Mouse (Mus musculus) right cerebral cortex, postnatal 25 days (tissue): Measurements from ENCODE around the gene Eif2ak2.

Experiments
- DNase-seq: peaks from one replicate; pipeline ENCODE4 v3.0.0; 2022

Eif2ak2 gene

DNA sequence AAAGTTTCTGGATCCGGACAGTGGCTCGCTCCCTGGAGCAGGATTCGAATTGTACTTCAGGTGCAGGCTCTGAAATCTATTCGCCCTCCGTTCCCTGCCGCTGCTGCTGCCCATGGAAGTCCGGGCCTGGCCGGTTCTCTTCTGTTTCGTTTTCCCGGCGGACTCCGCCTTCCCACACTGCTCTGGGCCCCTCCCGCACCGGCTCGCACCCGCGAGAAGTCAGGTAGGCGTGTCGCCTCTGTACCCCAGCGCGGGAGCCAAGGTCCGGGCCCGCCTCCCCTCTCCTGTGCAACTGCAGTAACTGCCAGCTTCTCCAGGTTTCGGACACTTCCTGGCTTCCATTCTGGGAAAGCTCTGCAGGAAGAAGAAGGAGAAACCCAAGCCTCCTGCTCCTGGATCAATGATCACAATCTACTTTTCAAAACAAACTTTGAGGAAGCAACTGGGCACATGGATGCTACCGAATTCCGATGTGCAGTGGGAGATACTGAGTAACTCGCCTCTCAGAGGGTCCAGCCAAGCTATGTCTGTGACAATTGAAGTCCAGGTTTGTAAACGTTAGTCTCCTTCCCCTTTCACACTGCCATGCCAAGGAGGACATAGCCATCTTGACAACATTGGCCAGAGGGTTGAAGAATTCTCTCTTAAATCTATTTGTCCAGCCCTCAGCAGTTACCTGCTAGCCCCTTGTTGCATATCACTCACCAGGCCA is at the start of gene Eif2ak2:
TSS of gene Eif2ak2 (minus strand) at position 173 of the 712 bp plus-strand sequence.
- DNase-seq = peak; percentile 35

DNA sequence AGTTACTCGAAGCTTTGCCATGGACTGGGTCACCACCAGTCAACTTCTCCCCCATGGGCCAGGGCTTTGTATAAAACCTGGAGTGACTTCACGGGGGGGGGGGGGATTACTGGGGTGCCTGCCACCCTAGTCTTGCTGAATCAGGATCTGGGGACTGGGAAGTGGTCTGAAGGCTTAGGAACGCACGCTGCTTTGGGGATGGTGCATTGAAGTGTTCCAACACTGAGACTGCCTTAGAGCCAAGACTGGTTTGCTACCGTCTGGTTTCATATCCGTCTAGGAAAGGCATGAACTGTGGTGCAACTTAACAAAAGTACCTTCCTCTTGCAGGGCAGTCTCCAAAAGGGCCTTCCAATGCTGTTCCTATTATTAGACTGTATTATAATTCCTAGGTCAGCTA is 35.3 kb upstream of the Eif2ak2 start:
- DNase-seq = no peak

DNA sequence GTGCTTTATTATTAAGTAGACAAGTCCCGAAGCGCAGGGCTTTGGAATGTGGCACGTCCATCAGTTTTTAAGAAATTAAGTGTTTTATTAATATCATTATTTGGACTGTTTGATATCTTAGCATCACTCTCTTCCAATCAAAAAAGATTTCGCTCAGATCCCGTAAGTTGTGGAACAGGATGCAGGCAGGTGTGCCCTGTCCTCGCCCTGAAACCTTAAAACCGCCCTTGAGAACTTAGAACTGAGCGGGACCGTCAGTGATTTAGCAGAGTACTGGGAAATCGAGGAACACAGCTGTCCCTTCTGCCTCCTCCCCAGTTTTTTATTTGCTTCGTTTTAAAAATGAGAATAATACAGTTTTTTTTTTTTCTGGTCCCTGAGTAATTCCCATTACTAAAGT is 34.5 kb upstream of the Eif2ak2 start:
- DNase-seq = no peak

DNA sequence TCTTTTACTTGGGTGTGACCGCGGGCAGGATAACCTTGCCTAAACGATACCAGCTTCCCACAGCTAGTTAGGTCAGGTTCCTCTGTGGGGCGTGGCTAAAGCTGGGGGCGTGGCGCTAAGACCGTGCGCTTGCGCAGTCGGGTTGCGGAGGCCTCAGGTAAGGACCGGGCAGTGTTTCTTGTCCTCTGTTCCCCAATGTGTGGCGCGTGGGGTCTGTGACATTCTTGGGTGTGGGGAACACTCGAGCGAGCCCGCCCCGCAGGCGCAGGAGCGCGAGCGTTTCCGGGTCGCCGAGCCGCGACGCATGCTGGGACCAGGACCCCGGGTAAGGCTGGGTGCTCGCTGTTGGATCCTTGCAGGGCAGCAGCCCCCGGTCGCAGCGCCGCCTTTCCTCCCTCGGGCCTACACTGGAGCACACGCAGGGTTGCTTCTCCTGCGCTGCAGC is 34.0 kb upstream of the Eif2ak2 start, which contains the start of gene Cebpzos:
TSS of gene Cebpzos (plus strand) at position 132 of the 445 bp plus-strand sequence.
- peak; percentile 88 for DNase-seq

DNA sequence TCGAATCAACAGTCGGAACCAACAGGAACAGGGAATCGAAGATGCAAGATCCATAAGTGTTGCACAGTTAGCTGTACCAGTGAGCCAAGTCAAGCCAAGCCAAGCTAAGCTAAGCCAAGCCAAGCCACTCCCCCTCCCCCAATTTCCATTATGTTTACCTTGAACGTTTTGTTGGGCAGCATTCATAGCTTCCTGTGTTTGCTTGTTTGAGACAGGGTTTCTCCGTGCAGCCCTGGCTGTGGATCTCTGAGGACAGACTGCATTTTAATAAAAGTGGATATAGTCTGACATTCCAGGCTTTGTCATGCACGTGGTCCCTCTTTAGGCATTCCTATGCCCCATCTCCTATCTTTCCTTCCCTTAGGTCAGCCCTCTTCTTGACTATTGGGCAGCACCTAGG is 33.4 kb upstream of the Eif2ak2 start:
- no peak for DNase-seq

DNA sequence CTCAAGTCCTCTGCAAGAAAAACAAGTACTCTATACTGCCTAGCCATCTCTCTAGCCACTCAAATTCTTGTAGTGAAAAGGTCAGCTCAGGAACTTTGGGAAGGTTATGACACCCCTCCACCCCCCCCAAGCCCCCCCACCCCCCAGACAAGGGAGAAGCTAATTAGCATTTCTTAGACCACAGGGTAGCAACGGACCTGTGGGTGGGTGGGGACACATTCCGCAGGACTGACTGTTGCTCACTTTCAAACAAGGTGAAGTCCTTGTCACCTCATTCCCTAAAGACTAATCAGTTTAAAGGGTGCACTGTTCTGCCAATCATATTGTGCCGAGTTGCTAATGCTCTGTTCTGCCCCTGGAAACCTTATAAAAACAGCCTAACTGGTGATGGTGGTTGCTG is 31.5 kb upstream of the Eif2ak2 start:
- no peak for DNase-seq

DNA sequence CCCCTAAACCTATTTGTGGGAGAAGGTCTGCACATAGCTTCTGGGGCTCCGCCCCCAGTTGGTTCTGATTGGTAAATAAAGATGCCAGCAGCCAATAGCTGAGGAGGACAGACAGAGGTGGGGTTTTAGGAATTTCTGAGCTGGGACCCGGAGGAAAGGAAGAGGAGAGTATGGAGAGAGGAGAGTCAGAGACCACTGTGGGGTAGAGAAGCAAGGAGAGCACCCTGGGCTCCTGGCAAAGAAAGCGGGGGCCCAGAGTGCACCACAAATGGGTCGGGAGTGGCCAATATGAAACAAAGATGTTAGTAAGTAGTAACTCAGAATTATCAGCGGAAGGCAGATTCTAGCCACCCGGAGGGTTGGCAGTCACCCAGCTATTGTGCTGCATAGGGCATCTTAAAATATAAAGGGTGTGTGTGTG is 30.5 kb upstream of the Eif2ak2 start:
- no peak for DNase-seq

DNA sequence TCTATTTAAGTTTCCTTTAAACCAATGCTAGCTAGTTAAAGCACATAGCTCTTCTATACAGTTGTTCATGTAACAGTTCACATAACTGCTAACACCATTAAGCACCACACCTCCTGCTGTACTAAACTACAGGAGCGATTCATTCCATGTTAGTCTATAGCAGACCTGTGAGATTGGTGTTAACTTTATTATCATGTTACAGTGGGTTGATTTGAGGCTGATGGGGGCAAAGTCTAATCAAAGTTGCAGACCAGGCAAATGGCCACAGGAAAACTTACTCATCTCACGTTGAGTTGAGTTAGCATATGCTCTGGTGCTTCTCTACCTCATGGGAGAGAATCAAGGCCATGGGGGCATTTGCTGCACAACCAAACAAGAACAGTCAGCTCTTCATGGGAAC is 27.0 kb upstream of the Eif2ak2 start:
- no peak for DNase-seq

DNA sequence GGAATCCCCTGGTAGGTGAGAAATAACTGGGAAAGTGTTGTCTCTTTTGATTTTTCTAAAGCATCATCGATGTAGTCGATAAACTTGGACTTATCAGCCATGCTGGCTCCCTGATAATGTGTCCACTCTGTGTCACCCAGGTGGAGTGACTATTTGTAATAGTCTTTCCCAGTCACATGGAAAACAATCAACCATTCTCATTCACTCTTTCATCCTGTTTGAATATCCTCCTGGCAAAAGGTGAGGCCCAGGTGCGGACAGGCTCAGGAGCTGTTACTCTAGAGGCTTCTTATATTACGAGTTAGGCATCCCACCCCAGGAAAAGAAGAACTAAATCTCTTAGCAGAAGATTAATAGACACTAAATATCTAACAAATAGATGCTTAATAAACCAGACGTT is 24.5 kb upstream of the Eif2ak2 start, which contains the start of gene Sult6b1:
TSS of gene Sult6b1 (minus strand) at position 101 of the 400 bp plus-strand sequence.
- no peak for DNase-seq

DNA sequence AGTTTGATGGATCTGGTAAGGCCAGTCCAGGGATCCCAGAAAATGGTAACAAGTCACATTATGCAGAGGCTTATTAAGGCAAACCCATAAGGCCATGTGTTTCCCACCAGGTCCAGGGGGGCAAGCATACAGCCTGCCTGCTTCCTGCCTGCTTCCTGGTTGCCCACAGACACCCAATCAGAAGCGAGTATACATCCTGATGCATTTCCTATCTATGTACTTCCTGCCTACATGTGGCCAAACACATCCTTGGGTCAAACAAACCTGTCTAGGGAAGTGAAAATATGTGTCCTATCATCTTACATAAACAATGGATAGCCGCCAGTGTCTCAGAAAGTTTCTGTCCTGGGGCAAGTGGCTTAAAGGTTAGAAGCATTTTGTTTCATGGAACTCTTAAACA is 20.8 kb upstream of the Eif2ak2 start:
- DNase-seq = no peak

DNA sequence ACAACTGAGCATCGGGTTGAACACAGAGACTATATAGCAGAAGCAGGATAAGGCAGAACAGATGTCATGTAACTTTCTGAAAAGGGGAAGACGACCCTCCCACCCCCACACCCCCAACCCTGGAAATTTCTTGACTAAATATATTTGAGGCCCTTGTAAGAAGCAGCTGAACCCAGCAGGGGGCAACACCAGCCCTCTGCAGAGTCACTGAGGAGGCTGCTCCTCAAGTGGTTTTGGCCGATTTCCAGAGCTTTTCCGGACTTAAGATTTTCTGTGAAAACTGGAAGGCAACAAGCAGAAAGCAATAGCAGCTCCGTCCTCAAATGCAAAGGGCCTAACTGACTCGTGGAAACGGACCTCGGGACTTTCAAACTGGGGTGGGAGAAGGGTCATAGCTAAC is 13.0 kb upstream of the Eif2ak2 start:
- DNase-seq = no peak

DNA sequence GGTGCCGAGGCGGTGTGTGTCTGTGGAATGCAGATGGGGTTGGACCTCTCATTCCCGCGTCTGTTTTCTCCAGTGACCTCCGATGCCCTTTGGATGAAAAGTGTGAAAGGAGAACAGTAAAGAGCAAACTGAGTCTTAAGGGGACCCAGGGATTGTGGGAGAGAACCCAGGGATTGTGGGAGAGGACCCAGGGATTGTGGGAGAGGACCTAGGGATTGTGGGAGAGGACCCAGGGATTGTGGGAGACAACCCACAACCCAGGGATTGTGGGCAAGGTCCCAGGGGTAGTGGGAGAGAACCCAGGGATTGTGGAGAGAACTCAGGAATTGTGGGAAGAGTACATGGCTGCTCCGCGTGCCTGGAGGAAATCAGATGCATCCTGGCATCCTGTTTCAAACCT is 12.6 kb upstream of the Eif2ak2 start:
- no peak for DNase-seq

DNA sequence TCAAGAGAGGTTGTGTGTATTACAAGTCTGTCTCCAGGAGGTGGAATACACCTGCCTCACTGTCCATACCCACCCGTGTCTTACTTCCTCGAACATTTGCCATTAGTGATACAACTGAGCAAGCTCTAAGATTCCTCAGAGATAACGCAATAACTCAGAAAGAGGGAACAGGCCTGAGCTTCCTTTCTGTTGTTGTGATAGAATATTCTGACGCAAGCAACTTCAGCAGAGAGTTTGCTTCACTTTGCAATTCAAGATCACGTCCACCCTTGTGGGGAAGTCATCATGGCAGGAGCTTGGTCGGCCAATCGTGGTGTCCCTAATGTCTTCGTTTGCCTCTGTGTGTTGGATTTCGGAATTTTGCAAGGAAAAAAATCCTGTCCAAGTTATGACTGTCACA is 8.6 kb upstream of the Eif2ak2 start:
- no peak for DNase-seq

DNA sequence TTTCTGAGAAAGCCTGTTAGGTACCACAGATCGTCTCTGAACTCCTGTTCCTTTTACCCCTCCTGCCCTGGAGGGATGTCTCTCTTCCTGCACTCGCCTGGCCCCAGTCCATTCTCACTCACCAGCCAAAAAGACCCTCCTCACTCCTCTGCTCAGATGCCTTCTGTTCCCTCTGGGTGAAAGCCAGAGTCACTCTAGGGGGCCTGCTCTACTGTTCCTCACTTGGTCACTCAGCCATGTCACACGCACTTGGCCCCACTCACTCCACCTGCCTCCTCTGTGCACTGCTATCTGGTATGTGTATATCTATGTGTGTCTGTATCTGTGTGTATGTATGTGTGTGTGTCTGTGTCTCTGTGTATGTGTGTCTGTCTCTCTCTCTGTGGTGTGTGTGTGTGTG is 6.8 kb upstream of the Eif2ak2 start:
- no peak for DNase-seq

DNA sequence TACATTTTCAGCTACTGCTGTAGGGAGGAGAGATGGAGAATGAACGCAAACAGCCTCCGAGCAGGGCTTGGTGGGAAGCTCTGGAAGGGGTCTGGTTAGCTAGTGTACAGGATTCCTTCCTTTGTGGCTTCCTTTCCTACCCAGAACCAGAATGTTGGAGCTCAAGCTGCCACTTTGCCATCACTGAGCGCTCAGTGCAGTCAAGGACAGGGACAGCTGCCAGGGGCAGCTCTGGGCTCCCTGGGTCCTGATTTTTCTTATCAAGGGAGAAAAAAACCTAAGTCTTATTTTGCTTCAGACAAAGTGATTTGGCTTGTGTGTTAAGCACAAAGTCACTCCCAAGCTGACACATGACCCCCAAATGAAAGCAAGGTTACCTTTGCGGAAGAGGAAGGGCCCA is 6.2 kb upstream of the Eif2ak2 start:
- DNase-seq = no peak

DNA sequence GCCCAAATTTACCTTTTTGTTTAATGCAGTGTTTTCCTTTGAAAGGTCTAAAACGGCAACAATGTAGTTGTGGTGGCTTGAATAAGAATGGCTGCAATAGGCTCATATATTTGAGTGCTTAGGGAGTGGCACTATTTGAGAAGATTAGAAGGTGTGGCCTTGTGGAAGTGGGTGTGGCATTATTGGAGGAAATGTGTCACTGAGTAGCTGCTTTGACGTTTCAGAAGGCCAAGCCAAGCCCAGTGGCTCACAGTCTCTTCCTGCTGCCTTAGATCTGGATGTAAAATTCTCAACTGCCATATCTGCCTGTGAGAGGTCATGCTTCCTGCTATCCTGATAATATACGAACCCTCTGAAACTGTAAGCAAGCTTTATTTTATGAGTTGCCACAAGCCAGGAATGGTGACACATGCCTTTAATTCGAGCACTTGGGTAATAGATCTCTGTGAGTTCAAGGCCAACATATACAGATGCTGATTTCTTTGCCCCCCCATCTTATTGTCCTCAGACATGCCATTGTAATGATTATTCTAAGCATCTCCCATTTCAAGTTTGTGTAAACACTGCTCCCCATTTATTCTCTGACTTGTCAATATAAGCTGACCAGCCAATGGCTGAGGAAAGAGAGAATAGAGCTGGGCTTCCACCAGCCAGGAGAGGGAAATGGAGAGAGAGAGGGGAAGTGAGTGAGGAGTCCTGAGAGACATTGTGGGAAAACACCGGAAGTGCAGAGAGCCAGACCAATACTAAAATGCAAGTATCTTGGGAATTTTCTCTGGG is 3.1 kb upstream of the Eif2ak2 start:
- DNase-seq = no peak

DNA sequence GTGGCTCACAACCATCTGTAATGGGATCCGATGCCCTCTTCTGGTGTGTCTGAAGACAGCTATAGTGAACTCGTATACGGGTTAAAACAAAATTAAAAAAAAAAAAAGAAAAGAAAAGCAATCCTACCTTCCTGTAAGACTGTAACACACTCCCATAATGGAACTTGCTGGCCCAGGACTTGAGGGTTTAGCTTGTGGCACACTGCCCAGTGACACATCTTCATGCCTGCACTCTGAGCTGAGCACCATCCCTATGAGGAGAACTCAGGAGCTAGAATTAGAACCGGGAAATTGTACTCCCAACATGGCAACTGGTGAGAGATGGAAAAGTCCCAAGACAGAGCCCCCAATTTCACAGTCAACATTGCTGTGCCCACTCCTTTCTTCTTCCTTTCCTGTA is 918 bp upstream of the Eif2ak2 start:
- DNase-seq = no peak

DNA sequence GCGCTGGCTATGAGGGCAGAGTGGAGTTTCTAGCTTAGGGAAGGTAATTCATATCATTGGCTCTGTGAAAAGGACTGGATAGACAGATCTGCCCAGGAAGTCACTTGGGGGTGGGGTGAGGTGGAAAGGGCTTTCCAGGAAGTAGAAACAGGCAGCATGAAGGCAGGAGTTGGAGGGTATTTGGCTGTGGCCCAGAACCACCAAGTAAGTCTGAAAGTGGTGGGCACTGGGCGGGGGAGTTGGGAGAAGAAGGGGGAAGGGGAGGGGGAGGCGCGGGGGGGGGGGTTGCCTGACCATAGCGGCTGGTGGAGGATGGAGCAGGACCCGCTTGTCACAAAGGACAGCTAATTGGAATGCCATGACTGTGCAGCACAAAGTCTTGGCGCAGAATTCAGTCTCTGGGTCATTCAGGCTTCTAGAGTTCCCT is 482 bp downstream of the Eif2ak2 start:
- DNase-seq = no peak

DNA sequence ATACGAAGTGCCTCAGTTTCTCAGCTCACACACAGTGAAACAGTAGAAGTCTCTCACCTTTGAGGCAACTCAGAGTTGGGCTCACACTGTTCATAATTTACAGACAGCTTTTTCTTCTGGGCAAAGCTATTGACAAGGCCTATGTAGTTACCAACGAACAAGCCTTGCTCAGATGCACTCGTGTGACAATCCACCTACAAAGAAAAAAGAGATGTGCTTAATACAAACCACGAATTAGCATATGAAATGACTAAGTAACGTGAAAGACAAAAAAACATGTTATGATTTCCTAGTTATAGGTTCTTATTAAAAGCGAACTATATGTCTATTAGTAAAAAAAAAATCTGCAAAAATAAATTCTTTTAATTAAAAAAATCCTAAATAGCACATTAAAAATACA is 8.5 kb downstream of the Eif2ak2 start:
- DNase-seq = no peak

DNA sequence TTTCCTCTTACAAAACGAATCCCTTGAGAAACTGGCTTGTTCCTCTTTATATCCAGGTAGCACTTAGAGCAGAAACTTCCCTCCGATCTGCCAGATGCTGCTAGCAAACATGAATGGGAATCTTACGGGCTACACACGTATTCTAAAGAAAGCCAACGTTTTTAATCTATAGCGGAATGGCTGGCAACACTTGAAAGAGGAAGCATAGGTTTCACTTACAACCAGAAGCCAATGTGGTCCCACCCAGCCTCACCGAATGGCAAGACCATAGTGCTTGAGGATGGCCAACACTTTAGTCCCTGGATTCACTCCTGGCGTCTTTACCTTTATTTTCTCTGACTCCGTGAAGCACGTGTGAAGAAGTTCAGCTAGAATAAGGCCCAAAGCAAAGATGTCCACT is 26.1 kb downstream of the Eif2ak2 start:
- DNase-seq = no peak

DNA sequence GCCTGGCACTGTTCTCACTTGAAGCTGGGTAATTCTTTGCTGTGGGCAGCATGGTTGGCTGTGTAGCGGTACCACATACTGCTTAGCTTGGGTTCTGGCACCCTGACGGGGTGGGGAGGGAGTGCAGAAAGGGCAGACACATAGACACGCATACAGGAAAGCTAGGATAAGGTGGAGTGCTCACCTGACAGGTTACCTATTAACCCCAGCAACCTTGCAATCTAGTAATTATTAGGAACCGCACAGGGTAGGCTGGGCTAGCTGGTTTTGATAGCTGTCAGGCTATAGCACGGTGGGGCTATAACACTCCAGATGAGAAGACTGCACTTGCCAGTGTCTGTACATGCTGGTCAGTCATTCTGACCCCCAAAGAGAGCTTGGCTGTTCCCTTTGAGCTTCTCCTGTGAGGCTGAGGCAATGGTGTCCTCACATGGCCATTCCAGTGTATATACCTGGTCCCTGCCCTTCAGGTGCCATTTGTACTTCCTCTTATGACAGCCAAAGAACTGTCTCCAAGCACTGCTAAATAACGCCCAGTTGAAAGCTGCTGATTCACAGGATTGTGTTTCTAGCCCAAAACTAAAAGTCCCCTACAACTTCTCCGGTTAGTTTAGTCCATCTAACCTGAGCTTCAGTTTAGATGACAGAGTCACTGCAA is 40.0 kb downstream of the Eif2ak2 start:
- DNase-seq = no peak

DNA sequence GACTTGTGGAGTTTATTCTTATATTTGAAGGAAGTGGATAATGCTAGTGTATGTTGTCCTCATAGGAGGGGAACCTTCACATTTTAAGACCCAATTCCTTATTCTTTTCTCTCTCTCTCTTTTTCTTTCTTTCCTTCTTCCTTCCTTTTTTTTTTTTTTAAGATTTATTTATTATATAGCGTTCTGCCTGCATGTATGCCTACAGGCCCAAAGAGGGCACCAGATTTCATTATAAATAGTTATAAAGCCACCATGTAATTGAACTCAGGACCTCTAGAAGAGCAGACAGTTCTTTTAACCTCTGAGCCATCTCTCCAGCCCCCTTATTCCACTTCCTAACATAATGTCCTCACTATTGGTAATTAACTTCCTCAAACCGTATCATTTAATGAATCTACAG is 46.3 kb downstream of the Eif2ak2 start:
- DNase-seq = no peak
